ENCODE assay signal across 21 mouse cellular contexts in the genomic region with DNA sequence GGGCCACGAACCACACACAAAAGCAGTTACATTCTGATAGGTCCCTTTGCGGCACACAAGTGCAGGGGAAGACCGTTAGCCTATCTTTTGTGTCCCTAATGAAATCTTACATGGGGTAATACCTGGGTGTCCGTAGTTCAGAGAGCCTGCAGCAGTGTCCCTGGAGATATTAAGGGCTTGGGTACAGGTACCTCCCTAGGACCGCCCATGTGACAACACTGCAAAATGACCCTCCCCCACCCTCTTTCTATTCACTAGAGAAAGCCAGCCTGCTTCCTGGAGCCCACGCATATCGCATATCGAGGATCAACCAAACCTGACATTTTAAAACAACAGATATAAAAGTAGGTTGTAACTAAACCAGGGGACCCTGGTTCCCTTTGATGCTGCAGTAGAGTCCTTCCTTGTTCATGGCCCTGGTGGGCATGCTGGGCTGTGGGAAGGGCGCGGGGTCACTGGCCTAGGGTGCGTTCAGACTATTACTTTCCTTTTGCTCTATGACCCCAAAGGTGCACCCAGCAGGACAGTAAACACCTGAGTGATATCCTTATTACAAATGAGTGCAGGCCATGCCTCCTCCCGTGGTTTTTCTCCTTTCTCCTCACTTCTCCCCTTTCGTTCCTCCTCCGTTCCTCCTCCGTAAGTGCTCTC.
DNase-seq lines count a peak whose midpoint lies in the region; ATAC-seq and TF ChIP-seq lines count a peak whose summit lies in the region.
"Had no signal": no experiment of that assay in that cellular context is flagged by ENCODE, and none has a peak within 500 bp of the region (broad histone marks: within the 10 kb centered on the region; RNA-seq: fewer than 3 reads in every experiment).

No protein-coding gene starts in this region.

- WGBS in forebrain, embryonic 13.5 days: 68% methylated on average over 15 of the region's 15 CpGs
- 67% methylated on average over 15 of the region's 15 CpGs for WGBS in forebrain, embryonic 11.5 days
- 44% methylated on average over 15 of the region's 15 CpGs for WGBS in kidney, embryonic 15.5 days
- WGBS in limb, embryonic 10.5 days: 79% methylated on average over 15 of the region's 15 CpGs

- no peak for TF ChIP-seq CTCF in testis, adult 2 months (IDR thresholded peaks at IDR 0.05; ENCODE audit: control insufficient read depth, insufficient read depth, insufficient replicate concordance, low read depth, low read length)

- 0 out of 2 replicates have a peak, but pooled peaks cover 3% of the 10 kb centered on the region for H3K27me3 ChIP-seq in forebrain, embryonic 13.5 days
- no peaks in the 10 kb centered on the region for H3K27me3 ChIP-seq in forebrain, embryonic 11.5 days (ENCODE audit: control insufficient read depth, insufficient read depth, low read length)
- no peaks in the 10 kb centered on the region for H3K27me3 ChIP-seq in kidney, embryonic 15.5 days
- no peaks in the 10 kb centered on the region for H3K27me3 ChIP-seq in testis, adult 2 months (ENCODE audit: control insufficient read depth, insufficient read depth, low read length)
- no peaks in the 10 kb centered on the region for H3K27me3 ChIP-seq in limb, embryonic 10.5 days (ENCODE audit: low read depth, poor library complexity, severe bottlenecking)
- H3K27me3 ChIP-seq: hindbrain, embryonic 13.5 days; intestine, embryonic 15.5 days had no signal

- no peaks in the 10 kb centered on the region for H3K9me3 ChIP-seq in forebrain, embryonic 13.5 days (replicated peaks)
- H3K9me3 ChIP-seq in forebrain, embryonic 11.5 days (ENCODE audit: control insufficient read depth, low read length): no peaks in the 10 kb centered on the region
- no peaks in the 10 kb centered on the region for H3K9me3 ChIP-seq in kidney, embryonic 15.5 days (replicated peaks)
- H3K9me3 ChIP-seq in limb, embryonic 10.5 days (replicated peaks): no peaks in the 10 kb centered on the region
- H3K9me3 ChIP-seq: heart, embryonic 10.5 days; hindbrain, embryonic 13.5 days; intestine, embryonic 15.5 days had no signal

- no peak for ATAC-seq in forebrain, embryonic 13.5 days
- ATAC-seq in forebrain, embryonic 11.5 days (replicated peaks; ENCODE audit: low FRiP score): no peak
- no peak for ATAC-seq in kidney, embryonic 15.5 days (replicated peaks; ENCODE audit: low FRiP score)
- ATAC-seq: CD4-positive, CD25-positive, alpha-beta regulatory T cell, adult 4 months; intestine, embryonic 15.5 days had no signal

- no peak overlapping the region for H3K27ac ChIP-seq in forebrain, embryonic 13.5 days
- H3K27ac ChIP-seq in forebrain, embryonic 11.5 days (ENCODE audit: low read depth, low read length): no peak overlapping the region
- no peak overlapping the region for H3K27ac ChIP-seq in kidney, embryonic 15.5 days
- H3K27ac ChIP-seq in testis, adult 2 months (ENCODE audit: control insufficient read depth, insufficient read depth, low read depth, low read length): no peak overlapping the region
- H3K27ac ChIP-seq in limb, embryonic 10.5 days: 0 out of 2 replicates have a peak overlapping the region, but pooled peaks have one; percentile 42
- H3K27ac ChIP-seq: heart, embryonic 10.5 days; hindbrain, embryonic 13.5 days; intestine, embryonic 15.5 days had no signal

- no peak for TF ChIP-seq POLR2A in testis, adult 2 months (IDR thresholded peaks at IDR 0.05; ENCODE audit: control insufficient read depth, low read depth, low read length)

- no peak for DNase-seq in forebrain, embryonic 11.5 days (ENCODE audit: low spot score)
- no peak for DNase-seq in kidney, adult 18-20 months
- no peak for DNase-seq in testis, postnatal 14 days (ENCODE audit: low spot score)
- DNase-seq in limb, embryonic 10.5 days (ENCODE audit: low spot score): no peak
- DNase-seq in cerebellum, adult 11-12 months: no peak
- DNase-seq: adrenal gland, adult 8-10 months; adrenal gland, postnatal 36 days; B cell, adult 2 months; cerebellum, adult 8-10 months; cerebellum, postnatal 14 days; embryo, embryonic 11 days; heart, adult 18-20 months; heart, postnatal 10 days had no signal

- no peaks in the 10 kb centered on the region for H3K36me3 ChIP-seq in forebrain, embryonic 13.5 days (ENCODE audit: poor library complexity, severe bottlenecking)
- H3K36me3 ChIP-seq in forebrain, embryonic 11.5 days (ENCODE audit: control insufficient read depth, insufficient read depth, low read length): no peaks in the 10 kb centered on the region
- no peaks in the 10 kb centered on the region for H3K36me3 ChIP-seq in kidney, embryonic 15.5 days
- no peaks in the 10 kb centered on the region for H3K36me3 ChIP-seq in testis, adult 2 months (ENCODE audit: control insufficient read depth, insufficient read depth, low read length)
- no peaks in the 10 kb centered on the region for H3K36me3 ChIP-seq in limb, embryonic 10.5 days
- H3K36me3 ChIP-seq: G1E; heart, embryonic 10.5 days; hindbrain, embryonic 13.5 days; intestine, embryonic 15.5 days had no signal

- H3K4me1 ChIP-seq in forebrain, embryonic 13.5 days: peaks cover 13% of the 10 kb centered on the region; the same call in 1 of the 2 replicates
- H3K4me1 ChIP-seq in forebrain, embryonic 11.5 days (replicated peaks; ENCODE audit: control insufficient read depth, insufficient read depth, low read length): no peaks in the 10 kb centered on the region
- peaks cover 12% of the 10 kb centered on the region for H3K4me1 ChIP-seq in kidney, embryonic 15.5 days
- H3K4me1 ChIP-seq in testis, adult 2 months (ENCODE audit: control insufficient read depth, insufficient read depth, low read length): peaks cover 2% of the 10 kb centered on the region; the same call in 1 of the 2 replicates
- H3K4me1 ChIP-seq in limb, embryonic 10.5 days: peaks cover 9% of the 10 kb centered on the region; the same call in 1 of the 2 replicates
- H3K4me1 ChIP-seq: heart, embryonic 10.5 days; intestine, embryonic 15.5 days had no signal

- no peak overlapping the region for H3K4me3 ChIP-seq in forebrain, embryonic 13.5 days
- H3K4me3 ChIP-seq in forebrain, embryonic 11.5 days (ENCODE audit: low read depth, low read length): no peak overlapping the region
- peak overlapping the region; percentile 3; the same call in 1 of the 2 replicates for H3K4me3 ChIP-seq in kidney, embryonic 15.5 days (replicated peaks)
- H3K4me3 ChIP-seq in testis, adult 2 months (ENCODE audit: control insufficient read depth, low read depth, low read length): peak overlapping the region; percentile 40
- no peak overlapping the region for H3K4me3 ChIP-seq in limb, embryonic 10.5 days
- H3K4me3 ChIP-seq: heart, embryonic 10.5 days; hindbrain, embryonic 13.5 days; intestine, embryonic 15.5 days had no signal

- no peak overlapping the region for H3K9ac ChIP-seq in forebrain, embryonic 13.5 days
- H3K9ac ChIP-seq in forebrain, embryonic 11.5 days (ENCODE audit: low read length): no peak overlapping the region
- H3K9ac ChIP-seq in kidney, embryonic 15.5 days: no peak overlapping the region
- H3K9ac ChIP-seq: hindbrain, embryonic 13.5 days; intestine, embryonic 15.5 days had no signal

- H3K4me2 ChIP-seq in forebrain, embryonic 13.5 days: peak overlapping the region; percentile 14; the same call in 1 of the 2 replicates
- H3K4me2 ChIP-seq in forebrain, embryonic 11.5 days (ENCODE audit: low read depth, low read length, severe bottlenecking): no peak overlapping the region
- H3K4me2 ChIP-seq in kidney, embryonic 15.5 days: peak overlapping the region; percentile 51
- H3K4me2 ChIP-seq: hindbrain, embryonic 13.5 days; intestine, embryonic 15.5 days had no signal

Comparison
In these comparisons a context has a peak if more than half of its experiments do, and no peak if none do; other contexts are left out.
1. H3K4me3 ChIP-seq: peak in kidney, embryonic 15.5 days (single experiment) and testis, adult 2 months (single experiment); none in forebrain, embryonic 13.5 days (single experiment), forebrain, embryonic 11.5 days (single experiment) and limb, embryonic 10.5 days (single experiment).